Mouse (Mus musculus) liver, embryonic 15.5 days (tissue): ENCODE results near the gene St13. TPM values are rescaled to one million over a fixed set of nuclear protein-coding genes. Genes with fewer than 3 reads are reported as not detected.

Experiments
- ATAC-seq: fragments of 200-750 bp; cut with Nextera tagmentation; 2 replicates; pipeline ENCODE4 v1.8.0; 2017; ENCODE audit warnings: moderate number of reproducible peaks, mild to moderate bottlenecking, moderate library complexity; ENCODE audit not compliant: insufficient read depth
- H3K27ac ChIP-seq: fragments of 300-500 bp; sonication (generic); replicated peaks from 2 replicates; pipeline ENCODE4 v1.5.1; 2015; ENCODE audit warnings: mild to moderate bottlenecking, inconsistent platforms
- H3K27me3 ChIP-seq: fragments of 300-500 bp; sonication (generic); 2 replicates; pipeline ENCODE4 v1.6.1; 2015; ENCODE audit warnings: mild to moderate bottlenecking, inconsistent platforms
- H3K36me3 ChIP-seq: fragments of 300-500 bp; sonication (generic); replicated peaks from 2 replicates; pipeline ENCODE4 v1.6.1; 2015; ENCODE audit warnings: moderate library complexity, mild to moderate bottlenecking, inconsistent platforms
- H3K4me1 ChIP-seq: fragments of 300-500 bp; sonication (generic); replicated peaks from 2 replicates; pipeline ENCODE4 v1.6.1; 2015; ENCODE audit warnings: inconsistent platforms
- H3K4me2 ChIP-seq: fragments of 300-500 bp; sonication (generic); 2 replicates; pipeline ENCODE4 v1.6.1; 2015; ENCODE audit warnings: moderate library complexity, mild to moderate bottlenecking, inconsistent platforms
- H3K4me3 ChIP-seq: fragments of 300-500 bp; sonication (generic); replicated peaks from 2 replicates; pipeline ENCODE4 v1.5.1; 2015; ENCODE audit warnings: mild to moderate bottlenecking, inconsistent platforms
- H3K9ac ChIP-seq: fragments of 300-500 bp; sonication (generic); 2 replicates; pipeline ENCODE4 v1.6.1; 2015; ENCODE audit warnings: moderate library complexity, mild to moderate bottlenecking, inconsistent platforms
- H3K9me3 ChIP-seq: fragments of 300-500 bp; sonication (generic); replicated peaks from 2 replicates; pipeline ENCODE4 v1.6.1; 2016; ENCODE audit warnings: inconsistent platforms
- WGBS: fragments of 180-500 bp; shearing (Covaris S2); methylation state at CpG from one replicate; pipeline ENCODE4 v1.1.7; 2015; ENCODE audit warnings: mixed read lengths; ENCODE audit not compliant: insufficient replicate concordance; 5-methylcytosine and 5-hydroxymethylcytosine counted together
- polyA plus RNA-seq: library from polyadenylated mRNA; unstranded; fragments of >200 nt; fragmentation: Nextera tagmentation; extraction: Ambion mirVana; gene quantifications from 2 replicates; pipeline ENCODE4 v1.2.1, GENCODE M21; 2015

St13 gene
- polyA plus RNA-seq, 1 experiment from 2014 or later: 57.4 TPM

DNA sequence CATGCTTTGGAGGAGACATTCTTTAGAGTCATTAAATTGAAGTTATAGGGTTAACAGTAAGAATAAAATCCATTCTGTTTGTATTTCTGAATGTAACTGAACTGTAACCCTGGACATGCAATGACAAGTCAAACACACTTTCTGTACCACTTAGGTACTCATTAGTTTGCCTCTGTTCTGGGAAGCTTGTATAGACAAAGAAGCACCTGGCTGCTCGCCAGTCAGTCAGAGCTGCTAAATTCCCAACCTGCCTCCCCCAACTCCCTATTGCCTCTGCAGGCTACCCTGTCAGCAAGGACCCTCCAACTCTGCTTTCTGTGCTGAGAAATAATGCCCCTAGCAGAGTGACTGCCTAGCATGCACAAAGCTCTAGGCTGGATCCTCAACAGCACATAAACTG is 49.5 kb downstream of the St13 start:
- no peak overlapping the region for H3K4me3 ChIP-seq
- peak overlapping the region; percentile 20; the same call in 1 of the 2 replicates for H3K4me2 ChIP-seq
- ATAC-seq: peak; percentile 28; the same call in 1 of the 2 replicates
- no peaks in the 10 kb centered on the region for H3K9me3 ChIP-seq
- no peaks in the 10 kb centered on the region for H3K36me3 ChIP-seq
- no peak overlapping the region for H3K9ac ChIP-seq
- H3K27me3 ChIP-seq: no peaks in the 10 kb centered on the region
- peak overlapping the region; percentile 72 for H3K27ac ChIP-seq
- 59% methylated on average over 1 of the region's 1 CpGs for WGBS
- H3K4me1 ChIP-seq: peaks cover 9% of the 10 kb centered on the region; the same call in 1 of the 2 replicates

DNA sequence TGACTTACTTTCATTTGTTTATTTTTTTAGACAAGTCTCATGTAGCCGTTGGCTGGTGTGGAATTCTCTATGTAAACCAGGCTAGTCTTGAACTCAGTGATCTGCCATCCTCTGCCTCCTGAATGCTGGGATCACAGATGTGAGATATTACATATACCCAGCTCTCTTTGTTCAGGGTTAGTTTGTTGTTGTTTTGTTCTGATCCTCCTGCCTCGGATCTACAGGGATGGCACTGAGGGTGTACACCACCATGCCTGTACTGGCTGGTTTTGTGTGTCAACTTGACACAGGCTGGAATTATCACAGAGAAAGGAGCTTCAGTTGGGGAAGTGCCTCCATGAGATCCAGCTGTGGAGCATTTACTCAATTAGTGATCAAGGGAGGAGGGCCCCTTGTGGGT is 51.5 kb downstream of the St13 start:
- ATAC-seq: no peak
- no peak overlapping the region for H3K4me2 ChIP-seq
- peaks cover 13% of the 10 kb centered on the region; the same call in 1 of the 2 replicates for H3K4me1 ChIP-seq
- no peaks in the 10 kb centered on the region for H3K9me3 ChIP-seq
- no peak overlapping the region for H3K27ac ChIP-seq
- 63% methylated on average over 2 of the region's 2 CpGs for WGBS
- no peaks in the 10 kb centered on the region for H3K27me3 ChIP-seq
- H3K4me3 ChIP-seq: no peak overlapping the region
- peaks cover 8% of the 10 kb centered on the region; the same call in 1 of the 2 replicates for H3K36me3 ChIP-seq
- H3K9ac ChIP-seq: no peak overlapping the region

- no peak for ATAC-seq
- no peak overlapping the region for H3K4me3 ChIP-seq
- WGBS: 66% methylated on average over 2 of the region's 2 CpGs
Measured at GRCm38 (mm10) chr15:81347466-81347865, 52.4 kb downstream of the St13 start.

GRCm38 (mm10) chr15:81341426-81341825 is 58.5 kb downstream of the St13 start:
- 79% methylated on average over 2 of the region's 2 CpGs for WGBS
- Histone ChIP-seq H3K4me1 (0 out of 2 replicates have a peak, but pooled peaks cover 7% of the 10 kb centered on the region), H3K27me3 (no peaks in the 10 kb centered on the region), H3K9ac (no peak overlapping the region), H3K36me3 (peaks cover 36% of the 10 kb centered on the region), H3K27ac (no peak overlapping the region), H3K9me3 (no peaks in the 10 kb centered on the region), H3K4me2 (no peak overlapping the region), H3K4me3 (no peak overlapping the region)
- ATAC-seq: no peak

More at GRCm38 (mm10) chr15:81347466-81347865, 52.4 kb downstream of the St13 start:
- Histone ChIP-seq H3K27me3 (no peaks in the 10 kb centered on the region), H3K4me1 (peaks cover 16% of the 10 kb centered on the region; the same call in 1 of the 2 replicates), H3K9me3 (no peaks in the 10 kb centered on the region), H3K27ac (no peak overlapping the region), H3K36me3 (peaks cover 17% of the 10 kb centered on the region; the same call in 1 of the 2 replicates), H3K9ac (no peak overlapping the region), H3K4me2 (no peak overlapping the region)

- Histone ChIP-seq H3K9me3 (no peaks in the 10 kb centered on the region), H3K36me3 (peaks cover 54% of the 10 kb centered on the region), H3K4me1 (0 out of 2 replicates have a peak, but pooled peaks cover 7% of the 10 kb centered on the region), H3K27ac (no peak overlapping the region), H3K4me2 (no peak overlapping the region), H3K4me3 (no peak overlapping the region), H3K9ac (no peak overlapping the region), H3K27me3 (no peaks in the 10 kb centered on the region)
- 81% methylated on average over 3 of the region's 3 CpGs for WGBS
- ATAC-seq: no peak
Measured at GRCm38 (mm10) chr15:81339158-81339557, 60.7 kb downstream of the St13 start.

GRCm38 (mm10) chr15:81336466-81336865 is 63.4 kb downstream of the St13 start:
- WGBS: 57% methylated on average over 5 of the region's 5 CpGs
- ATAC-seq: no peak
- H3K4me2 ChIP-seq: no peak overlapping the region
- no peak overlapping the region for H3K9ac ChIP-seq
- peaks cover 61% of the 10 kb centered on the region for H3K36me3 ChIP-seq
- H3K4me3 ChIP-seq: no peak overlapping the region
- H3K27me3 ChIP-seq: no peaks in the 10 kb centered on the region
- no peaks in the 10 kb centered on the region for H3K4me1 ChIP-seq
- H3K9me3 ChIP-seq: no peaks in the 10 kb centered on the region
- H3K27ac ChIP-seq: no peak overlapping the region

DNA sequence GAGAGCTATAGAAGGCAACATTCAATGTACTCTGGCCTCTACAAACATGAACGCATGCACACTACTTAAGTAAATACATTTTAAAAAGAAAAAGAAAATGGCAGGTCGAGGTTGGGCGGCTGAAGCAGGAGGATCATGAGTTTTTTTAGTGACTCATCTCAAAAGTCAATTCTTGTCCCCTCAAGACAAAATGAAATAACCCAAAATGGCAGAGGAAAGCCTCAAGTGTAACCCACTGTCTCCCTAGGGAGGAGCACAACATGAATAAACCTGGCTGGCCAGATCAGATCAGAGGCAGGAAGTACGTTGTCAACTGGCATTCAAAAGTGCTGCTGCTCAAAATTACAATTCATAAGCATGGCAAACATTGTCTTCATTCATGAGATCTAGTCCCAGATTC is 67.4 kb downstream of the St13 start:
- Histone ChIP-seq H3K4me3 (no peak overlapping the region), H3K36me3 (peaks cover 78% of the 10 kb centered on the region), H3K27me3 (no peaks in the 10 kb centered on the region), H3K9me3 (no peaks in the 10 kb centered on the region), H3K27ac (no peak overlapping the region), H3K4me2 (no peak overlapping the region), H3K4me1 (no peaks in the 10 kb centered on the region), H3K9ac (no peak overlapping the region)
- WGBS: 77% methylated on average over 4 of the region's 4 CpGs
- ATAC-seq: no peak

DNA sequence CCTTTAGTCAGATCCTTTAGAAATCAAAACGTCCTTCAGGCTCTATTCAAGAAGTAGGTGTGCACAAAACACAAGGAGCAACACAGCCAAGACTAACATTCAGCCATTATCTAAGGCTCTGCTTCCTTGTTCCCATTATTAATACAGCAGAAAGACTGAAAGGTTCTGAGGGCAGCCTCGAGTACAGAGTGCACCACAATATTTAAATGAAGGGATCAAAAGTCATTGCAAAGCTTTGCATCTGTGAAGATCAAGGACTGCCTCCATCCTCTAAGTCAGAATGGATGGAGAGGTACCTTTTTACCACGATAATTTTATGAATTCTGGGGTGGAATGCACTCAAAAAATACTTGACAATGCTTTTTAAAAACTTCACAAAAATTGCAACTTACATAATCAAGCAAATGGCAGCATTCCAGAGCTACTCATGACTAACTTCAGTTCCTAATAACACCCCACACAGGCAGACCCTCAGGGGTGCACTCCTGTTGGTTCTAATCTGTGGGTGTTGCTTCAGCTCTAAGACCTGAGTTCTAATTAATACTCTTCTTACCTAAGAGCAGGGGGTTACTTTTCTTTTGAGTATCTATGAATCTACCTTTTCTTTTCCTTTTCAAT is 69.0 kb downstream of the St13 start:
- Histone ChIP-seq H3K27me3 (no peaks in the 10 kb centered on the region), H3K4me1 (no peaks in the 10 kb centered on the region), H3K4me2 (no peak overlapping the region), H3K9me3 (no peaks in the 10 kb centered on the region), H3K9ac (no peak overlapping the region), H3K4me3 (no peak overlapping the region), H3K27ac (no peak overlapping the region), H3K36me3 (peaks cover 81% of the 10 kb centered on the region)
- WGBS: 50% methylated on average over 3 of the region's 3 CpGs
- no peak for ATAC-seq

DNA sequence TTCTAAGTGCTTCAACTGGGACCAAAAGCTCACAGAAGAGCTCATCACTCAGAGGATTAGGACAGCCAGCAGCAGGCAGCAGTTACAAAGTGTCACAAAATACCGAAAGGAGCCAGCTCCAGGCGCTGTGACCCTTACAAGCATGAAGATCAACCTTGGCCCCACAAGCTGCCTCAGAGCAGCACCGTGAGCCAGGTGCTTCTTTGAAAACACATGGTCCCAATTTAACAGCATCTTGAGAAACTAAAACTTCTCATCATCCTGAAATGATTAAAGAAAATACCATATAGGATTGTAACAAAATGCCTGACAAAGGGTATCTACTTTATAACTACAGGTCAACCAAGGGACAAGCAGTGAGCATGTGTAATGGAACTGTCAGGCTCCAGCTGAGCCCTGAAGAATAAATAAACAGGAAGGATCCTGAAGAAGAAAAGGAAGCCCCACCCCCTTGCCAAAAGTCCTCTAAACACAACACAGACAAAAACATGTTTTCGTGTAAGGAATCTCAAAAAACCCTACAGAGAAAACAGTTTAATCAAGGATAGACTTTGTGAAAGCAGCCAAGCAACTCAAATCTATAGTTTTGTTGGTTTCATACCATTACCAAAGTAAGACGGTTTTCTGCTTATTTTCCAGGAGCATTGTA is 70.0 kb downstream of the St13 start:
- Histone ChIP-seq H3K9ac (no peak overlapping the region), H3K4me1 (no peaks in the 10 kb centered on the region), H3K4me3 (no peak overlapping the region), H3K4me2 (no peak overlapping the region), H3K36me3 (peaks cover 78% of the 10 kb centered on the region), H3K27me3 (no peaks in the 10 kb centered on the region), H3K9me3 (no peaks in the 10 kb centered on the region), H3K27ac (no peak overlapping the region)
- no peak for ATAC-seq
- WGBS: 73% methylated on average over 5 of the region's 5 CpGs

- Histone ChIP-seq H3K9ac (no peak overlapping the region), H3K27ac (no peak overlapping the region), H3K36me3 (peaks cover 72% of the 10 kb centered on the region), H3K4me3 (no peak overlapping the region), H3K27me3 (no peaks in the 10 kb centered on the region), H3K4me1 (no peaks in the 10 kb centered on the region), H3K9me3 (no peaks in the 10 kb centered on the region), H3K4me2 (no peak overlapping the region)
- WGBS: 77% methylated on average over 7 of the region's 7 CpGs
- ATAC-seq: no peak
Measured at GRCm38 (mm10) chr15:81327501-81327900, 72.4 kb downstream of the St13 start.

- Histone ChIP-seq H3K36me3 (peaks cover 85% of the 10 kb centered on the region), H3K9me3 (no peaks in the 10 kb centered on the region), H3K9ac (no peak overlapping the region), H3K27ac (no peak overlapping the region), H3K4me3 (no peak overlapping the region), H3K4me2 (no peak overlapping the region), H3K27me3 (no peaks in the 10 kb centered on the region), H3K4me1 (no peaks in the 10 kb centered on the region)
- 46% methylated on average over 4 of the region's 4 CpGs for WGBS
- no peak for ATAC-seq
Measured at GRCm38 (mm10) chr15:81324979-81325378, 74.9 kb downstream of the St13 start.
